Mouse (Mus musculus) myocyte (in vitro differentiated cells): Measurements from ENCODE around the gene Pknox2.

Source experiments
- CEBPB ChIP-seq: IDR thresholded peaks from 2 replicates; pipeline ENCODE4 v1.6.1; 2011; ENCODE audit warnings: mild to moderate bottlenecking, moderate library complexity; ENCODE audit not compliant: poor library complexity, insufficient read depth, severe bottlenecking
- E2F4 ChIP-seq: IDR thresholded peaks from one replicate; pipeline ENCODE4 v1.6.1; 2011; ENCODE audit warnings: mild to moderate bottlenecking, control low read depth, moderate library complexity; ENCODE audit not compliant: insufficient read depth
- MAX ChIP-seq: IDR thresholded peaks from one replicate; pipeline ENCODE4 v1.6.1; 2011; ENCODE audit warnings: low read depth, mild to moderate bottlenecking, control low read depth
- MYOD1 ChIP-seq, 3 experiments: IDR thresholded peaks; one replicate each; pipeline ENCODE4 v1.6.1; 2011; ENCODE audit warnings: control low read depth in 2 of 3, low read depth in 2 of 3, mild to moderate bottlenecking in 2 of 3, moderate library complexity in 1 of 3; ENCODE audit not compliant: insufficient read length in 2 of 3, control insufficient read depth in 1 of 3
- MYOG ChIP-seq, 3 experiments: IDR thresholded peaks; one replicate each; pipeline ENCODE4 v1.6.1; 2011; ENCODE audit warnings: control low read depth in 2 of 3, low read depth in 2 of 3, mild to moderate bottlenecking in 2 of 3; ENCODE audit not compliant: insufficient read length in 2 of 3, control insufficient read depth in 1 of 3, insufficient read depth in 1 of 3
- POLR2A ChIP-seq: IDR thresholded peaks from one replicate; pipeline ENCODE4 v1.6.1; 2011; ENCODE audit warnings: low read depth, mild to moderate bottlenecking, control low read depth, moderate library complexity; ENCODE audit not compliant: insufficient read length
- POLR2AphosphoS2 ChIP-seq: IDR thresholded peaks from one replicate; pipeline ENCODE4 v1.6.1; 2011; ENCODE audit warnings: low read depth, control low read depth; ENCODE audit not compliant: insufficient read length
- REST ChIP-seq: IDR thresholded peaks from one replicate; pipeline ENCODE4 v1.6.1; 2011; ENCODE audit warnings: mild to moderate bottlenecking, control low read depth, moderate library complexity; ENCODE audit not compliant: insufficient read depth, insufficient read length
- SRF ChIP-seq: IDR thresholded peaks from one replicate; pipeline ENCODE4 v1.6.1; 2011; ENCODE audit warnings: low read depth; ENCODE audit not compliant: control insufficient read depth, insufficient read length
- TCF12 ChIP-seq: IDR thresholded peaks from one replicate; pipeline ENCODE4 v1.6.1; 2011; ENCODE audit warnings: mild to moderate bottlenecking, control low read depth; ENCODE audit not compliant: poor library complexity, insufficient read depth, severe bottlenecking
- TCF3 ChIP-seq: IDR thresholded peaks from one replicate; pipeline ENCODE4 v1.6.1; 2011; ENCODE audit warnings: low read depth, control low read depth; ENCODE audit not compliant: insufficient read length
- USF1 ChIP-seq: IDR thresholded peaks from one replicate; pipeline ENCODE4 v1.6.1; 2011; ENCODE audit warnings: low read depth, mild to moderate bottlenecking, control low read depth, moderate library complexity

DNA sequence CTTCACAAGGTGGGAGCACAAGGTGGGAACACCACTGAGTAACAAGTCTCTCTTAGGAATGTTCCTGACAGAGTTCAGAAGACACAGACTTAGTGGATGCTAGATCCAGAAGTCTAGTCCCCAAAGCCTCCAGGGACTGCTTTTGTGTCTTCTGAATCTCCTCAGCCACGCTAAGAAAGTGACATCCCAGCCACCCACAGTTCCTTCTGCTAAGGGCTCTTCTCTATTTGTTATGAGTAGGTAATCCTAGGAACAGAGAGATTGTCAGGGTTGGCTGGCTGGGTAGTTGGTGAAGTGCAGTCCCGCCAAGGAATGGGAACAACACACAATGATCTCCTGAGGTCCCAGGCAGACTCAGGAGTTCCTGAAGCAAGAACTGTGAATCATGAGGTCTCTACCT, 85.6 kb downstream of the Pknox2 start:
- TF ChIP-seq REST, result no peak
- TF ChIP-seq POLR2A, result no peak
- no peak for TF ChIP-seq USF1
- no peak for TF ChIP-seq E2F4
- TF ChIP-seq POLR2AphosphoS2, result no peak
- TF ChIP-seq TCF12, result no peak
- no peak for TF ChIP-seq TCF3
- TF ChIP-seq MYOG (IDR thresholded peaks at IDR 0.05; ENCODE audit: control insufficient read depth in 1 of 3, insufficient read depth in 1 of 3, insufficient read length in 2 of 3, low read depth in 2 of 3), result no peak
- TF ChIP-seq CEBPB, result no peak
- TF ChIP-seq MAX, result no peak
- TF ChIP-seq MYOD1 (IDR thresholded peaks at IDR 0.05; ENCODE audit: control insufficient read depth in 1 of 3, insufficient read length in 2 of 3, low read depth in 2 of 3), result no peak
- no peak for TF ChIP-seq SRF
